Mouse (Mus musculus) retina, adult 2 months (tissue): ENCODE measurements around the gene Nectin1.

ENCODE experiments used
- DNase-seq: peaks from one replicate; pipeline ENCODE4 v3.0.0-alpha.2; 2012; ENCODE audit warnings: low read depth, low spot score

Nectin1 gene

GRCm38 (mm10) chr9:43743647-43744137 is at the start of gene Nectin1:
TSS of gene Nectin1 (plus strand) at chr9:43743984.
- peak; percentile 79 for DNase-seq

GRCm38 (mm10) chr9:43698080-43698712 is 45.6 kb upstream of the Nectin1 start:
- no peak for DNase-seq

GRCm38 (mm10) chr9:43698841-43699240 is 44.9 kb upstream of the Nectin1 start:
- no peak for DNase-seq

- DNase-seq: no peak
Observed at GRCm38 (mm10) chr9:43699417-43700225, 44.2 kb upstream of the Nectin1 start.

GRCm38 (mm10) chr9:43700226-43700579 is 43.6 kb upstream of the Nectin1 start:
- no peak for DNase-seq

- DNase-seq: no peak
Observed at GRCm38 (mm10) chr9:43701748-43702147, 42.0 kb upstream of the Nectin1 start.

GRCm38 (mm10) chr9:43707571-43707970 is 36.2 kb upstream of the Nectin1 start:
- no peak for DNase-seq

GRCm38 (mm10) chr9:43708715-43709114 is 35.1 kb upstream of the Nectin1 start:
- no peak for DNase-seq

- DNase-seq: no peak
Observed at GRCm38 (mm10) chr9:43713432-43713831, 30.4 kb upstream of the Nectin1 start.

GRCm38 (mm10) chr9:43719407-43719839 is 24.4 kb upstream of the Nectin1 start:
- DNase-seq: no peak

- no peak for DNase-seq
Observed at GRCm38 (mm10) chr9:43720046-43720445, 23.7 kb upstream of the Nectin1 start.

GRCm38 (mm10) chr9:43724093-43724492 is 19.7 kb upstream of the Nectin1 start:
- DNase-seq: no peak

GRCm38 (mm10) chr9:43729450-43730266 is 14.1 kb upstream of the Nectin1 start:
- no peak for DNase-seq

- DNase-seq: no peak
Observed at GRCm38 (mm10) chr9:43730284-43731027, 13.3 kb upstream of the Nectin1 start.

GRCm38 (mm10) chr9:43731880-43732279 is 11.9 kb upstream of the Nectin1 start:
- no peak for DNase-seq

GRCm38 (mm10) chr9:43732671-43733070 is 11.1 kb upstream of the Nectin1 start:
- DNase-seq: no peak

- no peak for DNase-seq
Observed at GRCm38 (mm10) chr9:43734952-43735351, 8.8 kb upstream of the Nectin1 start.

- no peak for DNase-seq
Observed at GRCm38 (mm10) chr9:43736046-43736730, 7.6 kb upstream of the Nectin1 start.

GRCm38 (mm10) chr9:43737331-43737730 is 6.5 kb upstream of the Nectin1 start:
- no peak for DNase-seq

GRCm38 (mm10) chr9:43737871-43738292 is 5.9 kb upstream of the Nectin1 start:
- DNase-seq: no peak
